Mouse (Mus musculus) forebrain, embryonic 12.5 days (tissue): ENCODE measurements at regions not wholly inside any gene's neighbourhood (a gene's known extent, or its start where the extent isn't known, plus 50 kb on each side); places are given as distances from the start of the nearest gene placed in this dataset.

Experiments used
- ATAC-seq: fragments of 200-750 bp; cut with Nextera tagmentation; 2 replicates; pipeline ENCODE4 v1.8.0; 2017; ENCODE audit warnings: moderate TSS enrichment; ENCODE audit not compliant: low FRiP score
- H3K27ac ChIP-seq: fragments of 300-500 bp; sonication (generic); 2 replicates; pipeline ENCODE4 v1.5.1; 2016; ENCODE audit warnings: mild to moderate bottlenecking
- H3K27me3 ChIP-seq: fragments of 300-500 bp; sonication (generic); 2 replicates; pipeline ENCODE4 v1.6.1; 2016; ENCODE audit warnings: mild to moderate bottlenecking
- H3K36me3 ChIP-seq: fragments of 300-500 bp; sonication (generic); replicated peaks from 2 replicates; pipeline ENCODE4 v1.6.1; 2016; ENCODE audit warnings: mild to moderate bottlenecking
- H3K4me1 ChIP-seq: fragments of 300-500 bp; sonication (generic); 2 replicates; pipeline ENCODE4 v1.6.1; 2016
- H3K4me2 ChIP-seq: fragments of 300-500 bp; sonication (generic); 2 replicates; pipeline ENCODE4 v1.6.1; 2016; ENCODE audit warnings: mild to moderate bottlenecking, moderate library complexity
- H3K4me3 ChIP-seq: fragments of 300-500 bp; sonication (generic); replicated peaks from 2 replicates; pipeline ENCODE4 v1.5.1; 2016; ENCODE audit warnings: mild to moderate bottlenecking
- H3K9ac ChIP-seq: fragments of 300-500 bp; sonication (generic); 2 replicates; pipeline ENCODE4 v1.6.1; 2016; ENCODE audit warnings: mild to moderate bottlenecking
- H3K9me3 ChIP-seq: fragments of 300-500 bp; sonication (generic); 2 replicates; pipeline ENCODE4 v1.6.1; 2016
- WGBS: fragments of 180-500 bp; shearing (Covaris S2); methylation state at CpG from one replicate; pipeline ENCODE4 v1.1.7; 2016; 5-methylcytosine and 5-hydroxymethylcytosine counted together

GRCm38 (mm10) chr5:103374162-103374561 is 50.8 kb upstream of the Ptpn13 start:
- H3K27ac ChIP-seq: no peak overlapping the region
- H3K4me2 ChIP-seq: no peak overlapping the region
- H3K9ac ChIP-seq: no peak overlapping the region
- H3K36me3 ChIP-seq: no peaks in the 10 kb centered on the region
- H3K9me3 ChIP-seq: no peaks in the 10 kb centered on the region
- H3K27me3 ChIP-seq: no peaks in the 10 kb centered on the region; the same call in 1 of the 2 replicates
- ATAC-seq: no peak
- no peak overlapping the region for H3K4me3 ChIP-seq
- H3K4me1 ChIP-seq: no peaks in the 10 kb centered on the region
- WGBS: 91% methylated on average over 6 of the region's 6 CpGs

- 88% methylated on average over 4 of the region's 4 CpGs for WGBS
- H3K9me3 ChIP-seq: no peaks in the 10 kb centered on the region
- ATAC-seq: no peak
- no peak overlapping the region for H3K4me3 ChIP-seq
- H3K36me3 ChIP-seq: no peaks in the 10 kb centered on the region
- H3K4me2 ChIP-seq: no peak overlapping the region
- no peak overlapping the region for H3K27ac ChIP-seq
- H3K27me3 ChIP-seq: no peaks in the 10 kb centered on the region; the same call in 1 of the 2 replicates
- no peak overlapping the region for H3K9ac ChIP-seq
- no peaks in the 10 kb centered on the region for H3K4me1 ChIP-seq
These were observed 51.9 kb upstream of the Ptpn13 start for GRCm38 (mm10) chr5:103373089-103373488.

GRCm38 (mm10) chr5:103370456-103370855 is 54.5 kb upstream of the Ptpn13 start:
- Histone ChIP-seq H3K4me1 (no peaks in the 10 kb centered on the region), H3K27ac (no peak overlapping the region), H3K4me2 (no peak overlapping the region), H3K9me3 (no peaks in the 10 kb centered on the region), H3K9ac (no peak overlapping the region), H3K27me3 (no peaks in the 10 kb centered on the region; the same call in 1 of the 2 replicates), H3K36me3 (no peaks in the 10 kb centered on the region), H3K4me3 (no peak overlapping the region)
- no peak for ATAC-seq
- WGBS: 86% methylated on average over 4 of the region's 4 CpGs

GRCm38 (mm10) chr5:103368993-103369392 is 56.0 kb upstream of the Ptpn13 start:
- ATAC-seq: no peak
- no peak overlapping the region for H3K27ac ChIP-seq
- no peak overlapping the region for H3K9ac ChIP-seq
- H3K4me3 ChIP-seq: no peak overlapping the region
- H3K4me2 ChIP-seq: no peak overlapping the region
- 82% methylated on average over 10 of the region's 10 CpGs for WGBS
- H3K9me3 ChIP-seq: no peaks in the 10 kb centered on the region
- no peaks in the 10 kb centered on the region; the same call in 1 of the 2 replicates for H3K27me3 ChIP-seq
- no peaks in the 10 kb centered on the region for H3K36me3 ChIP-seq
- H3K4me1 ChIP-seq: peaks cover 3% of the 10 kb centered on the region; the same call in 1 of the 2 replicates

GRCm38 (mm10) chr5:103367201-103367671 is 57.8 kb upstream of the Ptpn13 start:
- WGBS: 83% methylated on average over 12 of the region's 12 CpGs
- H3K9me3 ChIP-seq: no peaks in the 10 kb centered on the region
- no peak overlapping the region for H3K4me3 ChIP-seq
- no peak overlapping the region for H3K9ac ChIP-seq
- no peak for ATAC-seq
- H3K4me1 ChIP-seq: peaks cover 3% of the 10 kb centered on the region; the same call in 1 of the 2 replicates
- H3K4me2 ChIP-seq: no peak overlapping the region
- no peak overlapping the region for H3K27ac ChIP-seq
- H3K36me3 ChIP-seq: no peaks in the 10 kb centered on the region
- peaks cover 9% of the 10 kb centered on the region; the same call in 1 of the 2 replicates for H3K27me3 ChIP-seq

- Histone ChIP-seq H3K4me3 (no peak overlapping the region), H3K9me3 (no peaks in the 10 kb centered on the region), H3K4me1 (peaks cover 3% of the 10 kb centered on the region; the same call in 1 of the 2 replicates), H3K27me3 (peaks cover 12% of the 10 kb centered on the region; the same call in 1 of the 2 replicates), H3K27ac (no peak overlapping the region), H3K9ac (no peak overlapping the region), H3K36me3 (no peaks in the 10 kb centered on the region), H3K4me2 (no peak overlapping the region)
- no peak for ATAC-seq
- 92% methylated on average over 19 of the region's 19 CpGs for WGBS
These were observed 59.1 kb upstream of the Ptpn13 start for GRCm38 (mm10) chr5:103365700-103366448.

- peaks cover 12% of the 10 kb centered on the region; the same call in 1 of the 2 replicates for H3K27me3 ChIP-seq
- H3K4me2 ChIP-seq: no peak overlapping the region; the same call in 1 of the 2 replicates
- WGBS: 70% methylated on average over 21 of the region's 21 CpGs
- peaks cover 3% of the 10 kb centered on the region; the same call in 1 of the 2 replicates for H3K4me1 ChIP-seq
- H3K9me3 ChIP-seq: no peaks in the 10 kb centered on the region
- no peaks in the 10 kb centered on the region for H3K36me3 ChIP-seq
- ATAC-seq: peak; percentile 76; the same call in 1 of the 2 replicates
- H3K27ac ChIP-seq: no peak overlapping the region
- no peak overlapping the region for H3K4me3 ChIP-seq
- H3K9ac ChIP-seq: no peak overlapping the region
These were observed 59.9 kb upstream of the Ptpn13 start for GRCm38 (mm10) chr5:103364791-103365699.

- no peak for ATAC-seq
- H3K9me3 ChIP-seq: no peaks in the 10 kb centered on the region
- no peak overlapping the region for H3K9ac ChIP-seq
- H3K4me3 ChIP-seq: no peak overlapping the region
- H3K4me1 ChIP-seq: peaks cover 8% of the 10 kb centered on the region
- peaks cover 12% of the 10 kb centered on the region; the same call in 1 of the 2 replicates for H3K27me3 ChIP-seq
- H3K27ac ChIP-seq: no peak overlapping the region
- no peak overlapping the region for H3K4me2 ChIP-seq
- no peaks in the 10 kb centered on the region for H3K36me3 ChIP-seq
- 86% methylated on average over 13 of the region's 13 CpGs for WGBS
These were observed 64.2 kb upstream of the Ptpn13 start for GRCm38 (mm10) chr5:103360775-103361247.

- 89% methylated on average over 10 of the region's 10 CpGs for WGBS
These were observed 64.6 kb upstream of the Ptpn13 start for GRCm38 (mm10) chr5:103360360-103360759.

GRCm38 (mm10) chr5:103357558-103357957 is 67.4 kb upstream of the Ptpn13 start:
- H3K4me2 ChIP-seq: no peak overlapping the region
- no peaks in the 10 kb centered on the region for H3K9me3 ChIP-seq
- H3K36me3 ChIP-seq: no peaks in the 10 kb centered on the region
- H3K4me3 ChIP-seq: no peak overlapping the region
- ATAC-seq: no peak
- 77% methylated on average over 5 of the region's 5 CpGs for WGBS
- no peak overlapping the region for H3K27ac ChIP-seq
- H3K4me1 ChIP-seq: peaks cover 12% of the 10 kb centered on the region
- no peak overlapping the region for H3K9ac ChIP-seq
- H3K27me3 ChIP-seq: peaks cover 7% of the 10 kb centered on the region; the same call in 1 of the 2 replicates

More at GRCm38 (mm10) chr5:103360360-103360759, 64.6 kb upstream of the Ptpn13 start:
- Histone ChIP-seq H3K4me3 (no peak overlapping the region), H3K4me1 (peaks cover 12% of the 10 kb centered on the region), H3K27me3 (peaks cover 12% of the 10 kb centered on the region; the same call in 1 of the 2 replicates), H3K4me2 (no peak overlapping the region), H3K36me3 (no peaks in the 10 kb centered on the region), H3K9me3 (no peaks in the 10 kb centered on the region), H3K9ac (no peak overlapping the region), H3K27ac (no peak overlapping the region)
- ATAC-seq: no peak

- Histone ChIP-seq H3K27me3 (peaks cover 4% of the 10 kb centered on the region; the same call in 1 of the 2 replicates), H3K4me1 (peaks cover 12% of the 10 kb centered on the region), H3K9me3 (0 out of 2 replicates have a peak, but pooled peaks cover 5% of the 10 kb centered on the region), H3K4me2 (peak overlapping the region; percentile 43), H3K36me3 (no peaks in the 10 kb centered on the region), H3K9ac (no peak overlapping the region), H3K4me3 (peak overlapping the region; percentile 19; the same call in 1 of the 2 replicates), H3K27ac (no peak overlapping the region)
- peak; percentile 60; the same call in 1 of the 2 replicates for ATAC-seq
- 60% methylated on average over 6 of the region's 6 CpGs for WGBS
These were observed 68.5 kb upstream of the Ptpn13 start for GRCm38 (mm10) chr5:103356500-103356899.
